Mouse (Mus musculus) neural tube, embryonic 14.5 days (tissue): ENCODE data around the gene Pdlim7. TPM values are rescaled to one million over a fixed set of nuclear protein-coding genes. Genes with fewer than 3 reads are reported as not detected.

Experiments
- ATAC-seq: fragments of 200-750 bp; cut with Nextera tagmentation; 2 replicates; pipeline ENCODE4 v1.8.0; 2017; ENCODE audit warnings: low read depth, mild to moderate bottlenecking, moderate TSS enrichment, moderate library complexity
- H3K27ac ChIP-seq: fragments of 300-500 bp; sonication (generic); 2 replicates; pipeline ENCODE4 v1.5.1; 2014; ENCODE audit warnings: low read depth, mild to moderate bottlenecking, control low read depth, low read length, moderate library complexity, mixed read lengths
- H3K27me3 ChIP-seq: fragments of 300-500 bp; sonication (generic); 2 replicates; pipeline ENCODE4 v1.6.1; 2014; ENCODE audit warnings: low read length; ENCODE audit not compliant: control insufficient read depth, insufficient read depth
- H3K36me3 ChIP-seq: fragments of 300-500 bp; sonication (generic); 2 replicates; pipeline ENCODE4 v1.6.1; 2014; ENCODE audit warnings: low read length, mixed read lengths; ENCODE audit not compliant: control insufficient read depth, insufficient read depth
- H3K4me1 ChIP-seq: fragments of 300-500 bp; sonication (generic); 2 replicates; pipeline ENCODE4 v1.6.1; 2014; ENCODE audit warnings: low read length; ENCODE audit not compliant: control insufficient read depth, insufficient read depth
- H3K4me2 ChIP-seq: fragments of 300-500 bp; sonication (generic); 2 replicates; pipeline ENCODE4 v1.6.1; 2014; ENCODE audit warnings: mild to moderate bottlenecking, low read depth, low read length, control low read depth
- H3K4me3 ChIP-seq: fragments of 300-500 bp; sonication (generic); 2 replicates; pipeline ENCODE4 v1.5.1; 2014; ENCODE audit warnings: low read depth, low read length, control low read depth, mixed read lengths
- H3K9ac ChIP-seq: fragments of 300-500 bp; sonication (generic); replicated peaks from 2 replicates; pipeline ENCODE4 v1.6.1; 2014; ENCODE audit warnings: low read depth, mild to moderate bottlenecking, control low read depth, low read length, mixed read lengths
- H3K9me3 ChIP-seq: fragments of 300-500 bp; sonication (generic); 2 replicates; pipeline ENCODE4 v1.6.1; 2016; ENCODE audit warnings: low read length; ENCODE audit not compliant: control insufficient read depth
- WGBS: fragments of 180-500 bp; shearing (Covaris S2); extraction: QIAGEN DNeasy Blood & Tissue Kit; methylation state at CpG from one replicate; pipeline ENCODE4 v1.1.7; 2014; 5-methylcytosine and 5-hydroxymethylcytosine counted together
- polyA plus RNA-seq: library from polyadenylated mRNA; unstranded; fragments of >200 nt; fragmentation: Nextera tagmentation; extraction: Ambion mirVana; gene quantifications from 2 replicates; pipeline ENCODE4 v1.2.1, GENCODE M21; 2014

Gene Pdlim7
- polyA plus RNA-seq, 1 experiment from 2014 or later, result 163 TPM

DNA sequence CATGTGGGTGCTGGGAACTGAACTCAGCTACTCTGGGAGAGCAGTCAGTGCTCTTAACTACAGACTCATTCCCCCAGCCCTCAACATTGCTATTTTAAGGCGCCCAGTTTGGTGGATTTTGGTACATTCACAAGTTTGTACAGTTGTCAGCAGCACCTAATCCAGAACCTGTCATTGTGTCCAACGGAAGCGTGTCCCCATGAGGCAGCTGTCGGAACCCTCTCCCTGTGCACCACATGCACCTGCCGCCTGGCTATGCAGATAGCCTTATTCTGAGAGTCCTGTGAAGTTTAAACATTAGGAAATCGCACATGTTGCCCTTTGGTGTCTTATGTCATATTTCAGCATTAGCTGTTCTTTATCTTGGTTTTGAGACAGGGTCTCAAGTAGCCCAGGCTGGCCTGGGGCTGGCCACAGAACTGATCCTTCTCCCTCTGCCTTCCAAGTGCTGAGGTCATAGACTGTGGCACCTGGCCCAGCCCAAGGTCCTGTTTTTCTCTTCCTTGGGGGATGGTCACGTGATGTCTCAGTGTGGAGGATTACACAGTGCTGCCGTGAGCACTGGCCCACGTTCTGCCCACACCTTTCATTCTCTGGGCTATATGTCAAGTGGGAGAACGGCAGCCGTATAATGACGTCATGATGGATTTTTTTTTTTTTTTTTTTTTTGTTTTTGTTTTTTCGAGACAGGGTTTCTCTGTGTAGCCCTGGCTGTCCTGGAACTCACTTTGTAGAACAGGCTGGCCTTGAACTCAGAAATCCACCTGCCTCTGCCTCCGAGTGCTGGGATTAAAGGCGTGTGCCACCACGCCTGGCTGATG is 12.5 kb upstream of the Pdlim7 start:
- H3K4me3 ChIP-seq, result no peak overlapping the region
- WGBS, result 81% methylated on average over 16 of the region's 16 CpGs
- no peaks in the 10 kb centered on the region for H3K4me1 ChIP-seq
- H3K27ac ChIP-seq, result no peak overlapping the region
- no peak overlapping the region for H3K9ac ChIP-seq
- ATAC-seq, result no peak
- no peaks in the 10 kb centered on the region for H3K9me3 ChIP-seq
- no peaks in the 10 kb centered on the region for H3K27me3 ChIP-seq
- peaks cover 18% of the 10 kb centered on the region for H3K36me3 ChIP-seq
- no peak overlapping the region for H3K4me2 ChIP-seq

DNA sequence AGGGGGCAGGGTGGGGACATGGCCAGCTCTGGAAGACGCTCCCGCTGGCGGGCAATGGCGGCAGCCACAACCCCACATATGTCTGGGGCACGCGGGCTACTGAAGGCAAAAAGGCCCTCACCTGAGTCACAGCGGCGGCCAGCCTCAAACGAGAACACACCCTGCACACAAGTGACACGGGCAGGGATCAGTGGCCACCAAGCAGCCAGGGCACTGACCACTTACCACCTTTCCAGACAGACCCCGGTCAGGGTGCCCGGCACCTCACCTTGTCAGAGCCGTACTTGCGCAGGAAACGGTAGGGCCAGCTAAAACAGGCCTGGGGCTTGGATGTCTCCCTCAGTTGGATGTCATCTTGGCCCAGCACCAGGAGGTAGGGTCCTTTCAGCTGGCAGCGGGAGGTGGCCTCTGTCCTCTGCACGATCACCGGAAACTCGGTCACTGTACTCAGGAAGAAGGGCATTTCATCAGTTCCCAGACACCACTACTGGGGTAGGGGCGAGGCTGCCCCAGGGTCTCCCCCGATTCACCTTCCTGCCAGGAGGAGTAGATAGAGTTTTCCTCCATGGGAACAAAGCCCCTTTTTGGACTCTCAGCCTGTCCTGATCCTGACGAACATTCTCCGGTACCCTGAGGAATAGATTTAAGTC is 10.6 kb upstream of the Pdlim7 start:
- no peak overlapping the region for H3K4me3 ChIP-seq
- H3K27me3 ChIP-seq, result no peaks in the 10 kb centered on the region
- H3K9ac ChIP-seq, result no peak overlapping the region
- H3K27ac ChIP-seq, result no peak overlapping the region
- ATAC-seq, result no peak
- H3K36me3 ChIP-seq, result peaks cover 3% of the 10 kb centered on the region; the same call in 1 of the 2 replicates
- no peaks in the 10 kb centered on the region for H3K4me1 ChIP-seq
- no peaks in the 10 kb centered on the region for H3K9me3 ChIP-seq
- 90% methylated on average over 23 of the region's 23 CpGs for WGBS
- H3K4me2 ChIP-seq, result no peak overlapping the region

- H3K4me1 ChIP-seq, result no peaks in the 10 kb centered on the region
- no peak overlapping the region for H3K27ac ChIP-seq
- H3K9me3 ChIP-seq, result no peaks in the 10 kb centered on the region
- no peak overlapping the region for H3K4me2 ChIP-seq
- 71% methylated on average over 17 of the region's 17 CpGs for WGBS
- no peaks in the 10 kb centered on the region for H3K27me3 ChIP-seq
- no peaks in the 10 kb centered on the region for H3K36me3 ChIP-seq
- H3K4me3 ChIP-seq, result no peak overlapping the region
- H3K9ac ChIP-seq, result no peak overlapping the region
- 0 out of 2 replicates have a peak, but pooled peaks have one; percentile 14 for ATAC-seq
Observed at GRCm38 (mm10) chr13:55523278-55523677, 9.8 kb upstream of the Pdlim7 start.

- Histone ChIP-seq H3K4me1 (no peaks in the 10 kb centered on the region), H3K9me3 (no peaks in the 10 kb centered on the region), H3K27ac (no peak overlapping the region), H3K27me3 (no peaks in the 10 kb centered on the region), H3K4me3 (no peak overlapping the region), H3K4me2 (no peak overlapping the region), H3K36me3 (no peaks in the 10 kb centered on the region), H3K9ac (no peak overlapping the region)
- 58% methylated on average over 8 of the region's 8 CpGs for WGBS
- no peak for ATAC-seq
Observed at GRCm38 (mm10) chr13:55522730-55523129, 9.3 kb upstream of the Pdlim7 start.

- no peaks in the 10 kb centered on the region for H3K27me3 ChIP-seq
- H3K27ac ChIP-seq, result no peak overlapping the region
- H3K4me2 ChIP-seq, result no peak overlapping the region
- H3K9ac ChIP-seq, result no peak overlapping the region
- WGBS, result 87% methylated on average over 4 of the region's 4 CpGs
- no peaks in the 10 kb centered on the region for H3K36me3 ChIP-seq
- no peaks in the 10 kb centered on the region for H3K9me3 ChIP-seq
- no peak for ATAC-seq
- H3K4me1 ChIP-seq, result no peaks in the 10 kb centered on the region
- no peak overlapping the region for H3K4me3 ChIP-seq
Observed at GRCm38 (mm10) chr13:55519606-55520005, 6.1 kb upstream of the Pdlim7 start.

GRCm38 (mm10) chr13:55516955-55517354 is 3.5 kb upstream of the Pdlim7 start:
- H3K4me3 ChIP-seq, result no peak overlapping the region
- no peak overlapping the region for H3K9ac ChIP-seq
- H3K4me2 ChIP-seq, result no peak overlapping the region
- no peaks in the 10 kb centered on the region for H3K27me3 ChIP-seq
- peaks cover 6% of the 10 kb centered on the region for H3K4me1 ChIP-seq
- no peak overlapping the region for H3K27ac ChIP-seq
- 6% methylated on average over 5 of the region's 5 CpGs for WGBS
- H3K36me3 ChIP-seq, result no peaks in the 10 kb centered on the region
- no peak for ATAC-seq
- H3K9me3 ChIP-seq, result no peaks in the 10 kb centered on the region

GRCm38 (mm10) chr13:55513828-55514227 is 352 bp upstream of the Pdlim7 start:
- no peak for ATAC-seq
- Histone ChIP-seq H3K4me1 (peaks cover 23% of the 10 kb centered on the region), H3K36me3 (no peaks in the 10 kb centered on the region), H3K27me3 (no peaks in the 10 kb centered on the region), H3K9ac (no peak overlapping the region), H3K4me3 (peak overlapping the region; percentile 78), H3K4me2 (peak overlapping the region; percentile 97), H3K9me3 (no peaks in the 10 kb centered on the region), H3K27ac (no peak overlapping the region)
- 43% methylated on average over 9 of the region's 9 CpGs for WGBS

GRCm38 (mm10) chr13:55512379-55513031 is 971 bp downstream of the Pdlim7 start:
- Histone ChIP-seq H3K4me3 (peak overlapping the region; percentile 78), H3K27me3 (no peaks in the 10 kb centered on the region), H3K9ac (peak overlapping the region; percentile 92), H3K9me3 (no peaks in the 10 kb centered on the region), H3K36me3 (peaks cover 10% of the 10 kb centered on the region), H3K27ac (peak overlapping the region; percentile 44), H3K4me1 (peaks cover 23% of the 10 kb centered on the region), H3K4me2 (peak overlapping the region; percentile 97)
- WGBS, result 3% methylated on average over 25 of the region's 25 CpGs
- ATAC-seq, result peak; percentile 44

DNA sequence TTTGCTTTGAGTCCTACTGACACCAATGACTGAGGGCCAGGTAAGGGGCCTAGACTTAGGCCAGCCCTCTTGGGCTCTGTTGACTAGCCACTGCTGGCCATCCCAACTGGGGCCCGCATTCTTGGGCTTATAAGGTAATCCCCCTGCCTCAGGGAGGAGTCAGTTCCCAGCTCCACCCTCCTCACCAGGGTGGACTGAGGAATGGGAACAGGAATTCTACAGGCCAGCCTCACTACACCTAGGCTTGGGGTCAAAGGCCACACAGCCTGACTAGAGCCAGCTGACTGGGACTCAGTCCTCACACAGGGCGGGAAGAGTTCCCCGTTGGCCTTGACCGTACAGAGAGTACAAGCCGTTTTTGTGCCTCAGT is 2.0 kb downstream of the Pdlim7 start:
- whole genome bisulfite sequencing, result 54% methylated on average over 5 of the region's 5 CpGs
- Histone ChIP-seq H3K9me3 (no peaks in the 10 kb centered on the region), H3K27me3 (no peaks in the 10 kb centered on the region), H3K36me3 (peaks cover 20% of the 10 kb centered on the region), H3K4me1 (peaks cover 23% of the 10 kb centered on the region), H3K4me3 (peak overlapping the region; percentile 78; the same call in 1 of the 2 replicates), H3K27ac (peak overlapping the region; percentile 45; the same call in 1 of the 2 replicates), H3K9ac (peak overlapping the region; percentile 11; the same call in 1 of the 2 replicates), H3K4me2 (peak overlapping the region; percentile 97)
- no peak for ATAC-seq
